In genomic region chrX:73948647-73949046, GRCm38 (mm10) we compare ENCODE assay signal across 8 mouse cellular contexts. TPM values are rescaled to one million over a fixed set of nuclear protein-coding genes. Genes with fewer than 3 reads are reported as not detected.
DNase-seq lines count a peak whose midpoint lies in the region; ATAC-seq lines count a peak whose summit lies in the region.

No protein-coding gene starts in this region.

- 33% methylated on average over 4 of the region's 4 CpGs for WGBS in kidney, embryonic 15.5 days
- 22% methylated on average over 4 of the region's 4 CpGs for WGBS in liver, embryonic 16.5 days (ENCODE audit: insufficient replicate concordance)

- peaks cover 95% of the 10 kb centered on the region for H3K36me3 ChIP-seq in kidney, embryonic 15.5 days
- peaks cover 90% of the 10 kb centered on the region for H3K36me3 ChIP-seq in liver, embryonic 16.5 days (ENCODE audit: control insufficient read depth, insufficient read depth)

- ATAC-seq in kidney, embryonic 15.5 days (replicated peaks; ENCODE audit: low FRiP score): peak; percentile 55; the same call in 1 of the 2 replicates
- ATAC-seq in liver, embryonic 16.5 days (ENCODE audit: low read depth): peak; percentile 44

- no peak overlapping the region for H3K4me2 ChIP-seq in kidney, embryonic 15.5 days
- H3K4me2 ChIP-seq in liver, embryonic 16.5 days (ENCODE audit: low read depth, low read length): no peak overlapping the region

- H3K4me1 ChIP-seq in kidney, embryonic 15.5 days: no peaks in the 10 kb centered on the region
- H3K4me1 ChIP-seq in liver, embryonic 16.5 days (ENCODE audit: control insufficient read depth, low read depth, low read length): no peaks in the 10 kb centered on the region

- no peak overlapping the region for H3K27ac ChIP-seq in kidney, embryonic 15.5 days
- no peak overlapping the region for H3K27ac ChIP-seq in liver, embryonic 16.5 days (ENCODE audit: low read length)

- no peak overlapping the region for H3K9ac ChIP-seq in kidney, embryonic 15.5 days
- no peak overlapping the region for H3K9ac ChIP-seq in liver, embryonic 16.5 days (ENCODE audit: low read depth, low read length)

- no peaks in the 10 kb centered on the region for H3K27me3 ChIP-seq in kidney, embryonic 15.5 days
- H3K27me3 ChIP-seq in liver, embryonic 16.5 days (ENCODE audit: control insufficient read depth, insufficient read depth, low read depth, low read length): no peaks in the 10 kb centered on the region

- no peaks in the 10 kb centered on the region for H3K9me3 ChIP-seq in kidney, embryonic 15.5 days (replicated peaks)
- no peaks in the 10 kb centered on the region for H3K9me3 ChIP-seq in liver, embryonic 16.5 days (replicated peaks; ENCODE audit: control insufficient read depth, low read length)

- no peak overlapping the region for H3K4me3 ChIP-seq in kidney, embryonic 15.5 days (replicated peaks)
- no peak overlapping the region for H3K4me3 ChIP-seq in liver, embryonic 16.5 days (ENCODE audit: low read depth, low read length)

- peak; percentile 82 for DNase-seq in CD4-positive, CD25-positive, alpha-beta regulatory T cell, adult 2 months (ENCODE audit: low read depth, low spot score)
- DNase-seq in NIH3T3 (ENCODE audit: low read depth): peak; percentile 81
- peak; percentile 64 to 72 for DNase-seq in cerebellum, postnatal 25 days
- DNase-seq in heart, adult 9 months (ENCODE audit: low spot score in 2 of 2): peak; percentile 37 to 65
- DNase-seq in natural killer cell, adult 2 months (ENCODE audit: low spot score in 2 of 2): peak; percentile 57 to 64
- peak; percentile 55 for DNase-seq in thymus, postnatal 4 days

RNA-seq across cellular contexts. Expression of gene Hcfc1, which starts 17.5 kb away (rescaled TPM):
- 58.1 and 60.5 TPM in 2 replicates for polyA plus RNA-seq in kidney, embryonic 15.5 days (2015; fragmentation: Nextera tagmentation; extraction: Ambion mirVana)
- 28.0 and 31.1 TPM in 2 replicates for polyA plus RNA-seq in liver, embryonic 16.5 days (2015; fragmentation: Nextera tagmentation; extraction: Ambion mirVana)

RNA-seq across cellular contexts. Expression of gene Renbp, which starts 18.0 kb away (rescaled TPM):
- polyA plus RNA-seq in kidney, embryonic 15.5 days (2015; fragmentation: Nextera tagmentation; extraction: Ambion mirVana): 41.9 and 54.5 TPM in 2 replicates
- 21.3 and 24.6 TPM in 2 replicates for polyA plus RNA-seq in liver, embryonic 16.5 days (2015; fragmentation: Nextera tagmentation; extraction: Ambion mirVana)

RNA-seq across cellular contexts. Expression of gene Naa10, which starts 26.9 kb away (rescaled TPM):
- polyA plus RNA-seq in kidney, embryonic 15.5 days (2015; fragmentation: Nextera tagmentation; extraction: Ambion mirVana): 139 and 159 TPM in 2 replicates
- polyA plus RNA-seq in liver, embryonic 16.5 days (2015; fragmentation: Nextera tagmentation; extraction: Ambion mirVana): 69.0 and 70.6 TPM in 2 replicates

RNA-seq across cellular contexts. Expression of gene Arhgap4, which starts 27.0 kb away (rescaled TPM):
- 3.7 and 4.0 TPM in 2 replicates for polyA plus RNA-seq in kidney, embryonic 15.5 days (2015; fragmentation: Nextera tagmentation; extraction: Ambion mirVana)
- 6.6 and 7.7 TPM in 2 replicates for polyA plus RNA-seq in liver, embryonic 16.5 days (2015; fragmentation: Nextera tagmentation; extraction: Ambion mirVana)

RNA-seq across cellular contexts. Expression of gene L1cam, which starts 52.7 kb away (rescaled TPM):
- polyA plus RNA-seq in kidney, embryonic 15.5 days (2015; fragmentation: Nextera tagmentation; extraction: Ambion mirVana): 8.0 and 10.4 TPM in 2 replicates
- polyA plus RNA-seq in liver, embryonic 16.5 days (2015; fragmentation: Nextera tagmentation; extraction: Ambion mirVana): 0.16 and 0.35 TPM in 2 replicates
